Mouse (Mus musculus): ENCODE data around the gene Lrrc58. TPM values are rescaled to one million over a fixed set of nuclear protein-coding genes. Genes with fewer than 3 reads are reported as not detected.

Lrrc58 gene
- total and polyA plus RNA-seq, 3 experiments, result 11.0 to 29.6 (median 24.8) TPM

- no peaks in the 10 kb centered on the region for H3K36me3 ChIP-seq (ENCODE audit: control insufficient read depth in 1 of 2, insufficient read depth in 2 of 2, low read length in 2 of 2)
- H3K4me3 ChIP-seq (ENCODE audit: control insufficient read depth in 1 of 2, insufficient read depth in 1 of 2, low read depth in 2 of 2, low read length in 2 of 2), result no peak overlapping the region
- TF ChIP-seq ZC3H11A (IDR thresholded peaks at IDR 0.05; ENCODE audit: low read depth, low read length), result no peak
- TF ChIP-seq USF1 (IDR thresholded peaks at IDR 0.05; ENCODE audit: low read depth, low read length), result no peak
- TF ChIP-seq GABPA (IDR thresholded peaks at IDR 0.05; ENCODE audit: low read depth, low read length), result no peak
- TF ChIP-seq POLR2AphosphoS2 (IDR thresholded peaks at IDR 0.05; ENCODE audit: low read length), result no peak
- no peak for TF ChIP-seq CHD2 (IDR thresholded peaks at IDR 0.05; ENCODE audit: low read length)
- no peak for TF ChIP-seq ZNF384 (IDR thresholded peaks at IDR 0.05; ENCODE audit: low read depth, low read length)
- TF ChIP-seq CTCF (IDR thresholded peaks at IDR 0.05 in 2 of 3, conservative IDR thresholded peaks at IDR 0.05 in 1 of 3; ENCODE audit: control insufficient read depth in 1 of 3, insufficient read depth in 1 of 3, low read depth in 2 of 3, low read length in 3 of 3, poor library complexity in 1 of 3, severe bottlenecking in 1 of 3), result no peak
- no peak for TF ChIP-seq SMC3 (IDR thresholded peaks at IDR 0.05; ENCODE audit: low read depth, low read length)
- TF ChIP-seq KAT2A (conservative IDR thresholded peaks at IDR 0.05; ENCODE audit: low read depth, low read length), result no peak
- TF ChIP-seq GATA1 (IDR thresholded peaks at IDR 0.05; ENCODE audit: low read depth, low read length), result no peak
- TF ChIP-seq CHD1 (IDR thresholded peaks at IDR 0.05; ENCODE audit: low read depth, low read length), result no peak
- TF ChIP-seq MAFK (IDR thresholded peaks at IDR 0.05; ENCODE audit: borderline replicate concordance, low read depth, low read length), result no peak
- TF ChIP-seq POLR2AphosphoS5 (IDR thresholded peaks at IDR 0.05; ENCODE audit: borderline replicate concordance, low read depth, low read length), result no peak
- no peak for TF ChIP-seq JUND (IDR thresholded peaks at IDR 0.05; ENCODE audit: low read depth, low read length)
- no peak for TF ChIP-seq UBTF (IDR thresholded peaks at IDR 0.05; ENCODE audit: borderline replicate concordance, insufficient read depth, low read depth, low read length)
- no peak for TF ChIP-seq ZMIZ1 (IDR thresholded peaks at IDR 0.05; ENCODE audit: low read depth, low read length)
- TF ChIP-seq POLR2A (IDR thresholded peaks at IDR 0.05; ENCODE audit: control insufficient read depth in 1 of 2, insufficient read depth in 1 of 2, low read depth in 1 of 2, low read length in 2 of 2, poor library complexity in 1 of 2), result no peak
- no peak overlapping the region for H3K9ac ChIP-seq (ENCODE audit: control insufficient read depth, low read depth, low read length, poor library complexity, severe bottlenecking)
- no peak overlapping the region for H3K27ac ChIP-seq (ENCODE audit: control insufficient read depth, low read depth, low read length)
- H3K9me3 ChIP-seq (replicated peaks; ENCODE audit: insufficient read depth, low read length), result no peaks in the 10 kb centered on the region
- H3K79me2 ChIP-seq (ENCODE audit: control insufficient read depth, insufficient read depth, low read length, poor library complexity), result no peaks in the 10 kb centered on the region
- H3K4me1 ChIP-seq (ENCODE audit: control insufficient read depth in 1 of 2, insufficient read depth in 2 of 2, low read length in 2 of 2), result no peaks in the 10 kb centered on the region
- peaks cover 7 to 18% of the 10 kb centered on the region in 2 experiments for H3K27me3 ChIP-seq (ENCODE audit: control insufficient read depth in 1 of 2, insufficient read depth in 2 of 2, low read length in 2 of 2)
- DNase-seq (ENCODE audit: low read depth, low spot score), result no peak
These were observed 30.6 kb upstream of the Lrrc58 start for GRCm38 (mm10) chr16:37837571-37837970.

- no peak overlapping the region for H3K27ac ChIP-seq (ENCODE audit: control insufficient read depth, low read depth, low read length)
- H3K27me3 ChIP-seq (ENCODE audit: control insufficient read depth in 1 of 2, insufficient read depth in 2 of 2, low read length in 2 of 2), result peaks cover 0 to 8% of the 10 kb centered on the region in 2 experiments; a peak in 3 of 4 replicates
- no peak overlapping the region for H3K9ac ChIP-seq (ENCODE audit: control insufficient read depth, low read depth, low read length, poor library complexity, severe bottlenecking)
- H3K4me1 ChIP-seq (ENCODE audit: control insufficient read depth in 1 of 2, insufficient read depth in 2 of 2, low read length in 2 of 2), result no peaks in the 10 kb centered on the region
- DNase-seq (ENCODE audit: low read depth, low spot score), result no peak
- no peak overlapping the region for H3K4me3 ChIP-seq (ENCODE audit: control insufficient read depth in 1 of 2, insufficient read depth in 1 of 2, low read depth in 2 of 2, low read length in 2 of 2)
- no peak for TF ChIP-seq MXI1 (IDR thresholded peaks at IDR 0.05; ENCODE audit: low read depth, low read length)
- no peak for TF ChIP-seq ZMIZ1 (IDR thresholded peaks at IDR 0.05; ENCODE audit: low read depth, low read length)
- no peak for TF ChIP-seq ETS1 (IDR thresholded peaks at IDR 0.05; ENCODE audit: low read depth, low read length)
- TF ChIP-seq ELF1 (IDR thresholded peaks at IDR 0.05; ENCODE audit: low read depth, low read length), result no peak
- TF ChIP-seq GABPA (IDR thresholded peaks at IDR 0.05; ENCODE audit: low read depth, low read length), result no peak
- TF ChIP-seq EP300 (IDR thresholded peaks at IDR 0.05; ENCODE audit: low read depth in 1 of 2, low read length in 2 of 2), result no peak
- no peaks in the 10 kb centered on the region for H3K9me3 ChIP-seq (replicated peaks; ENCODE audit: insufficient read depth, low read length)
- H3K36me3 ChIP-seq (ENCODE audit: control insufficient read depth in 1 of 2, insufficient read depth in 2 of 2, low read length in 2 of 2), result no peaks in the 10 kb centered on the region
- H3K79me2 ChIP-seq (ENCODE audit: control insufficient read depth, insufficient read depth, low read length, poor library complexity), result no peaks in the 10 kb centered on the region
These were observed 25.8 kb upstream of the Lrrc58 start for GRCm38 (mm10) chr16:37842439-37842838.
